ENCODE assay signal across 8 mouse cellular contexts in genomic region chr4:140957131-140957702, GRCm38 (mm10). TPM values are rescaled to one million over a fixed set of nuclear protein-coding genes. Genes with fewer than 3 reads are reported as not detected.
DNase-seq lines count a peak whose midpoint lies in the region; ATAC-seq lines count a peak whose summit lies in the region.

No protein-coding gene starts in this region.

- H3K4me2 ChIP-seq in limb, embryonic 13.5 days (replicated peaks), result peak overlapping the region; percentile 73
- peak overlapping the region; percentile 83 for H3K4me2 ChIP-seq in stomach, embryonic 15.5 days

- no peaks in the 10 kb centered on the region for H3K36me3 ChIP-seq in erythroblast, embryonic 14.5 days (ENCODE audit: control insufficient read depth)
- no peaks in the 10 kb centered on the region for H3K36me3 ChIP-seq in limb, embryonic 13.5 days
- H3K36me3 ChIP-seq in stomach, embryonic 15.5 days, result no peaks in the 10 kb centered on the region

- peak; percentile 27 for DNase-seq in retina, postnatal 1 day
- DNase-seq in retina, embryonic 14.5 days (ENCODE audit: low spot score), result no peak
- no peak for DNase-seq in urinary bladder, postnatal 4 days (ENCODE audit: low spot score in 2 of 2)

- ATAC-seq in erythroblast, adult 5-6 weeks (replicated peaks; ENCODE audit: low FRiP score, poor library complexity, severe bottlenecking), result no peak
- ATAC-seq in limb, embryonic 13.5 days (ENCODE audit: low FRiP score, low read depth), result no peak
- ATAC-seq in stomach, embryonic 15.5 days (ENCODE audit: insufficient read depth, low FRiP score, low read depth), result no peak
- no peak for ATAC-seq in inflammation-experienced regulatory T-cells, adult 6 months

- peak overlapping the region; percentile 55 for H3K9ac ChIP-seq in limb, embryonic 13.5 days
- 0 out of 2 replicates have a peak overlapping the region, but pooled peaks have one; percentile 16 for H3K9ac ChIP-seq in stomach, embryonic 15.5 days

- H3K27ac ChIP-seq in limb, embryonic 13.5 days, result no peak overlapping the region; the same call in 1 of the 2 replicates
- H3K27ac ChIP-seq in stomach, embryonic 15.5 days, result no peak overlapping the region

- 7% methylated on average over 17 of the region's 17 CpGs for WGBS in limb, embryonic 13.5 days
- 14% methylated on average over 17 of the region's 17 CpGs for WGBS in stomach, embryonic 15.5 days

- no peaks in the 10 kb centered on the region for H3K9me3 ChIP-seq in erythroblast, embryonic 14.5 days (ENCODE audit: control insufficient read depth, low read length)
- no peaks in the 10 kb centered on the region for H3K9me3 ChIP-seq in limb, embryonic 13.5 days
- H3K9me3 ChIP-seq in stomach, embryonic 15.5 days, result no peaks in the 10 kb centered on the region

- peaks cover 21% of the 10 kb centered on the region for H3K27me3 ChIP-seq in erythroblast, embryonic 14.5 days (ENCODE audit: control insufficient read depth)
- peaks cover 4% of the 10 kb centered on the region; the same call in 1 of the 2 replicates for H3K27me3 ChIP-seq in limb, embryonic 13.5 days
- no peaks in the 10 kb centered on the region for H3K27me3 ChIP-seq in stomach, embryonic 15.5 days (replicated peaks)

- H3K4me3 ChIP-seq in erythroblast, embryonic 14.5 days (replicated peaks), result peak overlapping the region; percentile 33
- H3K4me3 ChIP-seq in limb, embryonic 13.5 days, result peak overlapping the region; percentile 45
- H3K4me3 ChIP-seq in stomach, embryonic 15.5 days (replicated peaks), result peak overlapping the region; percentile 45

- peaks cover 26% of the 10 kb centered on the region for H3K4me1 ChIP-seq in erythroblast, embryonic 14.5 days (ENCODE audit: control insufficient read depth)
- H3K4me1 ChIP-seq in limb, embryonic 13.5 days, result peaks cover 21% of the 10 kb centered on the region
- H3K4me1 ChIP-seq in stomach, embryonic 15.5 days, result peaks cover 11% of the 10 kb centered on the region

RNA-seq across cellular contexts. Expression of gene Sdhb, which starts 3.8 kb away (rescaled TPM):
- 9.3 and 10.1 TPM in 2 replicates for polyA plus RNA-seq in erythroblast, embryonic 14.5 days (2012)
- total RNA-seq in erythroblast, adult 5-6 weeks (2015; ENCODE audit: low replicate concordance), result 46.7 and 50.4 TPM in 2 replicates
- total RNA-seq in erythroblast, adult 5-6 weeks (2017; ENCODE audit: low replicate concordance), result 20.5 and 34.4 TPM in 2 replicates
- polyA plus RNA-seq in limb, embryonic 13.5 days (2015; fragmentation: Nextera tagmentation; extraction: Ambion mirVana), result 387 and 396 TPM in 2 replicates
- polyA plus RNA-seq in stomach, embryonic 15.5 days (2015; fragmentation: Nextera tagmentation; extraction: Ambion mirVana), result 419 and 423 TPM in 2 replicates
- 100 to 1,000 TPM; 275 to 381 (median 276) TPM for polyA plus RNA-seq in inflammation-experienced regulatory T-cells, adult 6 months (2017; shearing (Covaris generic))

RNA-seq across cellular contexts. Expression of gene Atp13a2, which starts 29.5 kb away (rescaled TPM):
- 1.1 and 1.5 TPM in 2 replicates for polyA plus RNA-seq in erythroblast, embryonic 14.5 days (2012)
- 6.7 and 10.0 TPM in 2 replicates for total RNA-seq in erythroblast, adult 5-6 weeks (2015; ENCODE audit: low replicate concordance)
- 4.9 and 5.9 TPM in 2 replicates for total RNA-seq in erythroblast, adult 5-6 weeks (2017; ENCODE audit: low replicate concordance)
- polyA plus RNA-seq in limb, embryonic 13.5 days (2015; fragmentation: Nextera tagmentation; extraction: Ambion mirVana), result 37.4 and 41.8 TPM in 2 replicates
- polyA plus RNA-seq in stomach, embryonic 15.5 days (2015; fragmentation: Nextera tagmentation; extraction: Ambion mirVana), result 42.7 and 45.9 TPM in 2 replicates
- polyA plus RNA-seq in inflammation-experienced regulatory T-cells, adult 6 months (2017; shearing (Covaris generic)), result 1 to 10 TPM; 3.1 to 5.9 (median 5.6) TPM

RNA-seq across cellular contexts. Expression of gene Padi2, which starts 51.1 kb away (rescaled TPM):
- polyA plus RNA-seq in erythroblast, embryonic 14.5 days (2012), result 2.4 and 2.6 TPM in 2 replicates
- total RNA-seq in erythroblast, adult 5-6 weeks (2015; ENCODE audit: low replicate concordance), result 5.4 and 7.1 TPM in 2 replicates
- 5.0 and 5.1 TPM in 2 replicates for total RNA-seq in erythroblast, adult 5-6 weeks (2017; ENCODE audit: low replicate concordance)
- 1.2 and 1.3 TPM in 2 replicates for polyA plus RNA-seq in limb, embryonic 13.5 days (2015; fragmentation: Nextera tagmentation; extraction: Ambion mirVana)
- 2.7 and 3.0 TPM in 2 replicates for polyA plus RNA-seq in stomach, embryonic 15.5 days (2015; fragmentation: Nextera tagmentation; extraction: Ambion mirVana)
- 10 to 100 TPM in 1 of 3 experiments, 1 to 10 TPM in 2; 7.9 to 20.2 (median 9.7) TPM for polyA plus RNA-seq in inflammation-experienced regulatory T-cells, adult 6 months (2017; shearing (Covaris generic))

RNA-seq across cellular contexts. Expression of gene Mfap2, which starts 53.0 kb away (rescaled TPM):
- polyA plus RNA-seq in erythroblast, embryonic 14.5 days (2012), result 0.08 and 0.12 TPM in 2 replicates
- not detected in 2 replicates for total RNA-seq in erythroblast, adult 5-6 weeks (2015; ENCODE audit: low replicate concordance)
- not detected in 2 replicates for total RNA-seq in erythroblast, adult 5-6 weeks (2017; ENCODE audit: low replicate concordance)
- 757 and 803 TPM in 2 replicates for polyA plus RNA-seq in limb, embryonic 13.5 days (2015; fragmentation: Nextera tagmentation; extraction: Ambion mirVana)
- 418 and 436 TPM in 2 replicates for polyA plus RNA-seq in stomach, embryonic 15.5 days (2015; fragmentation: Nextera tagmentation; extraction: Ambion mirVana)
- polyA plus RNA-seq in inflammation-experienced regulatory T-cells, adult 6 months (2017; shearing (Covaris generic)), result not detected

Comparison
In these comparisons a context has a peak if more than half of its experiments do, and no peak if none do; other contexts are left out.
1. RNA of gene Sdhb, which starts 3.8 kb away (polyA plus RNA-seq): 419 to 423 TPM in stomach, embryonic 15.5 days, 387 to 396 TPM in limb, embryonic 13.5 days and 275 to 381 TPM in inflammation-experienced regulatory T-cells, adult 6 months; 9.3 to 10.1 TPM in erythroblast, embryonic 14.5 days; every median in the first group is over 10 times any median in the second.
2. Peak in every context shown above with its lines, with median percentiles within 50 percentile points of each other: H3K4me3 ChIP-seq.